In the genomic region with DNA sequence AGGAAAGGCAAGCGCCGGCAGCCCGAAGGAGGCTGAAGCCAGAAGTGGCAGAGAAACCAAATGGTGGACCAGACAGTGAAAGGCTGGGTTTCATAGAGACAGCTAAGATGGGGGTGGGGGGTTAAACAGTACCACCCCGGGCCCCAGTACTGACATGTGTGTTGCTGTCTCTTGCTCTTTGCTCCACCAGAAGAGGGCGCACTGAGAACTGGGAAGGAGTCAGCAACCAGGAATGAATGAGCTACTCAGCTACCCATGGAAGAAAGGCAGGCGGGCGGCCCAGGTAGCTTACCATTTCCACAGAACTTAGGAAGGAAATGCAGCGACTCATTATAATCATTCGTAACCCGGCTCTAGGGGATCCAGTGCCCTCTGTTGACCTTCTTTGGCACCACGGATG, we compare ENCODE assay signal across 11 mouse cellular contexts. TPM values are rescaled to one million over a fixed set of nuclear protein-coding genes. Genes with fewer than 3 reads are reported as not detected.
DNase-seq lines count a peak whose midpoint lies in the region; ATAC-seq and TF ChIP-seq lines count a peak whose summit lies in the region.
"Had no signal": no experiment of that assay in that cellular context is flagged by ENCODE, and none has a peak within 500 bp of the region (broad histone marks: within the 10 kb centered on the region; RNA-seq: fewer than 3 reads in every experiment).

No protein-coding gene starts in this region.

- H3K4me2 ChIP-seq in hindbrain, embryonic 14.5 days (replicated peaks): no peak overlapping the region

- peak; percentile 70 for DNase-seq in gastrocnemius, adult 18-20 months (ENCODE audit: low spot score)
- DNase-seq in gastrocnemius, postnatal 4 days (ENCODE audit: low spot score in 2 of 2): no peak
- DNase-seq in spleen, adult 2 months (ENCODE audit: low read depth in 1 of 2, low spot score in 2 of 2): peak in 1 of 2 experiments; percentile 18
- DNase-seq in spleen, postnatal 4 days (ENCODE audit: low spot score in 2 of 2): no peak
- peak; percentile 23 for DNase-seq in c-Kit-positive CD71-positive TER-119-positive erythroid progenitor cells, embryonic 14.5 days (ENCODE audit: low spot score)
- peak; percentile 58 for DNase-seq in lung, adult 2 months
- no peak for DNase-seq in hindbrain, embryonic 14.5 days (ENCODE audit: low spot score)

- H3K9ac ChIP-seq in hindbrain, embryonic 14.5 days: no peak overlapping the region

- no peak for ATAC-seq in erythroid progenitor cell, adult 5-6 weeks (replicated peaks; ENCODE audit: low FRiP score, poor library complexity, severe bottlenecking)
- no peak for ATAC-seq in hindbrain, embryonic 14.5 days (ENCODE audit: low FRiP score)

- H3K9me3 ChIP-seq in hindbrain, embryonic 14.5 days (ENCODE audit: control insufficient read depth, low read length): no peaks in the 10 kb centered on the region

- TF ChIP-seq CTCF in spleen, adult 2 months (IDR thresholded peaks at IDR 0.05; ENCODE audit: extremely low read depth, insufficient read depth, insufficient read length, insufficient replicate concordance): peak; percentile 23; the same call in 1 of the 2 replicates
- TF ChIP-seq CTCF in lung, adult 2 months (IDR thresholded peaks at IDR 0.05; ENCODE audit: insufficient read depth, low read length): peak; percentile 53

- WGBS in spleen, adult 2 months: 52% methylated on average over 11 of the region's 11 CpGs
- whole genome bisulfite sequencing in lung, adult 2 months: 39% methylated on average over 11 of the region's 11 CpGs
- WGBS in hindbrain, embryonic 14.5 days: 54% methylated on average over 11 of the region's 11 CpGs

- TF ChIP-seq POLR2A in spleen, adult 2 months (IDR thresholded peaks at IDR 0.05; ENCODE audit: low read depth, low read length): no peak
- no peak for TF ChIP-seq POLR2A in lung, adult 2 months (IDR thresholded peaks at IDR 0.05; ENCODE audit: borderline replicate concordance, extremely low read depth, low read depth, low read length)

- no peaks in the 10 kb centered on the region for H3K36me3 ChIP-seq in spleen, adult 2 months (ENCODE audit: control insufficient read depth, insufficient read depth, low read length)
- no peaks in the 10 kb centered on the region for H3K36me3 ChIP-seq in hindbrain, embryonic 14.5 days (replicated peaks; ENCODE audit: control insufficient read depth, insufficient read depth)

- H3K27ac ChIP-seq in spleen, adult 2 months (ENCODE audit: insufficient read depth, low read length): no peak overlapping the region
- H3K27ac ChIP-seq in hindbrain, embryonic 14.5 days: no peak overlapping the region

- no peaks in the 10 kb centered on the region for H3K4me1 ChIP-seq in spleen, adult 2 months (ENCODE audit: control insufficient read depth, insufficient read depth, insufficient read length)
- H3K4me1 ChIP-seq in lung, adult 2 months (ENCODE audit: control insufficient read depth, insufficient read depth, low read length): no peaks in the 10 kb centered on the region
- H3K4me1 ChIP-seq in hindbrain, embryonic 14.5 days (replicated peaks; ENCODE audit: control insufficient read depth, insufficient read depth, low read length): 0 out of 2 replicates have a peak, but pooled peaks cover 3% of the 10 kb centered on the region

- no peaks in the 10 kb centered on the region for H3K27me3 ChIP-seq in spleen, adult 2 months (ENCODE audit: control insufficient read depth, insufficient read depth, low read length)
- H3K27me3 ChIP-seq in hindbrain, embryonic 14.5 days (ENCODE audit: control insufficient read depth, insufficient read depth, low read length): no peaks in the 10 kb centered on the region

- H3K4me3 ChIP-seq in spleen, adult 2 months (ENCODE audit: extremely low read depth, insufficient read depth, insufficient read length): no peak overlapping the region
- H3K4me3 ChIP-seq in lung, adult 2 months (replicated peaks; ENCODE audit: extremely low read depth, low read depth, low read length): no peak overlapping the region
- no peak overlapping the region for H3K4me3 ChIP-seq in hindbrain, embryonic 14.5 days (replicated peaks; ENCODE audit: low read length)

RNA-seq across cellular contexts. Expression of a gene that starts 16.4 kb away (rescaled TPM):
- not detected for total RNA-seq in gastrocnemius, adult 18-20 months (2021)
- total RNA-seq in gastrocnemius, postnatal 4 days (2021): under 1 TPM in 1 of 2 experiments, not detected in 1; 0.10 TPM
- polyA plus RNA-seq in spleen, adult 2 months (2012; rRNA removed): not detected in 2 replicates
- 0.02 TPM in 1 of 2 replicates, not detected in the other for polyA plus RNA-seq in lung, adult 2 months (2012; rRNA removed)
- total RNA-seq in erythroid progenitor cell, adult 5-6 weeks (2015; ENCODE audit: low replicate concordance): not detected in 2 replicates
- not detected in 2 replicates for total RNA-seq in erythroid progenitor cell, adult 5-6 weeks (2017; ENCODE audit: low replicate concordance)
- polyA plus RNA-seq in hindbrain, embryonic 14.5 days (2014; fragmentation: Nextera tagmentation; extraction: Ambion mirVana): 3.3 and 4.9 TPM in 2 replicates
- total RNA-seq: gastrocnemius, postnatal 36 days had no signal
- polyA plus RNA-seq: lung, embryonic 16.5 days; stomach, embryonic 14.5 days had no signal

RNA-seq across cellular contexts. Expression of a gene that starts 30.1 kb away (rescaled TPM):
- 100 to 1,000 TPM; 101 to 107 TPM for total RNA-seq in gastrocnemius, adult 18-20 months (2021)
- total RNA-seq in gastrocnemius, postnatal 4 days (2021): 10 to 100 TPM; 32.8 to 34.8 TPM
- 0.07 and 0.08 TPM in 2 replicates for polyA plus RNA-seq in spleen, adult 2 months (2012; rRNA removed)
- polyA plus RNA-seq in lung, adult 2 months (2012; rRNA removed): 2.2 and 4.9 TPM in 2 replicates
- not detected in 2 replicates for total RNA-seq in erythroid progenitor cell, adult 5-6 weeks (2015; ENCODE audit: low replicate concordance)
- total RNA-seq in erythroid progenitor cell, adult 5-6 weeks (2017; ENCODE audit: low replicate concordance): not detected in 2 replicates
- 0.22 and 0.23 TPM in 2 replicates for polyA plus RNA-seq in hindbrain, embryonic 14.5 days (2014; fragmentation: Nextera tagmentation; extraction: Ambion mirVana)

RNA-seq across cellular contexts. Expression of a gene that starts 46.0 kb away (rescaled TPM):
- not detected for total RNA-seq in gastrocnemius, adult 18-20 months (2021)
- not detected for total RNA-seq in gastrocnemius, postnatal 4 days (2021)
- polyA plus RNA-seq in spleen, adult 2 months (2012; rRNA removed): not detected in 2 replicates
- polyA plus RNA-seq in lung, adult 2 months (2012; rRNA removed): not detected in 2 replicates
- not detected in 2 replicates for total RNA-seq in erythroid progenitor cell, adult 5-6 weeks (2015; ENCODE audit: low replicate concordance)
- not detected in 2 replicates for total RNA-seq in erythroid progenitor cell, adult 5-6 weeks (2017; ENCODE audit: low replicate concordance)
- 0.10 and 0.19 TPM in 2 replicates for polyA plus RNA-seq in hindbrain, embryonic 14.5 days (2014; fragmentation: Nextera tagmentation; extraction: Ambion mirVana)
- total RNA-seq: gastrocnemius, postnatal 36 days had no signal
- polyA plus RNA-seq: lung, embryonic 16.5 days had no signal

RNA-seq across cellular contexts. Expression of a gene that starts 58.7 kb away (rescaled TPM):
- total RNA-seq in gastrocnemius, adult 18-20 months (2021): 10 to 100 TPM; 74.3 to 84.7 TPM
- 10 to 100 TPM; 80.9 to 90.9 TPM for total RNA-seq in gastrocnemius, postnatal 4 days (2021)
- polyA plus RNA-seq in spleen, adult 2 months (2012; rRNA removed): 44.7 and 50.0 TPM in 2 replicates
- polyA plus RNA-seq in lung, adult 2 months (2012; rRNA removed): 127 TPM in 2 replicates
- 9.6 and 10.5 TPM in 2 replicates for total RNA-seq in erythroid progenitor cell, adult 5-6 weeks (2015; ENCODE audit: low replicate concordance)
- 14.1 and 23.0 TPM in 2 replicates for total RNA-seq in erythroid progenitor cell, adult 5-6 weeks (2017; ENCODE audit: low replicate concordance)
- polyA plus RNA-seq in hindbrain, embryonic 14.5 days (2014; fragmentation: Nextera tagmentation; extraction: Ambion mirVana): 66.3 and 73.1 TPM in 2 replicates

Comparison
In these comparisons a context has a peak if more than half of its experiments do, and no peak if none do; other contexts are left out.
1. DNase-seq: peak in gastrocnemius, adult 18-20 months (single experiment), c-Kit-positive CD71-positive TER-119-positive erythroid progenitor cells, embryonic 14.5 days (single experiment) and lung, adult 2 months (single experiment); none in gastrocnemius, postnatal 4 days (0 of 2), spleen, postnatal 4 days (0 of 2) and hindbrain, embryonic 14.5 days (single experiment).
2. RNA of a gene that starts 30.1 kb away (total RNA-seq): 101 to 107 TPM in gastrocnemius, adult 18-20 months and 32.8 to 34.8 TPM in gastrocnemius, postnatal 4 days; not detected in erythroid progenitor cell, adult 5-6 weeks; every median in the first group is over 10 times any median in the second.